Mouse (Mus musculus): ENCODE data around the gene Diexf. TPM values are rescaled to one million over a fixed set of nuclear protein-coding genes. Genes with fewer than 3 reads are reported as not detected.

Gene Diexf
- total and polyA plus RNA-seq, 3 experiments: 7.3 to 10.2 (median 7.8) TPM

- no peak overlapping the region for H3K4me3 ChIP-seq
- no peak for DNase-seq
- H3K79me2 ChIP-seq (replicated peaks; ENCODE audit: control insufficient read depth, insufficient read depth, low read length): no peaks in the 10 kb centered on the region
- H3K36me3 ChIP-seq (ENCODE audit: control insufficient read depth, insufficient read depth, low read length): no peaks in the 10 kb centered on the region
- TF ChIP-seq POLR2A (IDR thresholded peaks at IDR 0.05; ENCODE audit: insufficient read depth, low read depth, low read length): no peak
- no peak for TF ChIP-seq CTCF (IDR thresholded peaks at IDR 0.05)
- no peak for TF ChIP-seq EP300 (IDR thresholded peaks at IDR 0.05; ENCODE audit: insufficient read depth, low read depth, low read length)
- no peak overlapping the region for H3K9ac ChIP-seq (ENCODE audit: low read depth, low read length)
- intact Hi-C loops (cut with DNase I): no loop called here
- 86% methylated on average over 5 of the region's 5 CpGs for WGBS
- no peaks in the 10 kb centered on the region for H3K4me1 ChIP-seq (ENCODE audit: control insufficient read depth, insufficient read depth, low read length)
- no peak overlapping the region for H3K27ac ChIP-seq
- no peaks in the 10 kb centered on the region for H3K27me3 ChIP-seq (ENCODE audit: control insufficient read depth, insufficient read depth, low read length)
Measured at GRCm38 (mm10) chr1:193102556-193102955, 27.5 kb downstream of the Diexf start.

DNA sequence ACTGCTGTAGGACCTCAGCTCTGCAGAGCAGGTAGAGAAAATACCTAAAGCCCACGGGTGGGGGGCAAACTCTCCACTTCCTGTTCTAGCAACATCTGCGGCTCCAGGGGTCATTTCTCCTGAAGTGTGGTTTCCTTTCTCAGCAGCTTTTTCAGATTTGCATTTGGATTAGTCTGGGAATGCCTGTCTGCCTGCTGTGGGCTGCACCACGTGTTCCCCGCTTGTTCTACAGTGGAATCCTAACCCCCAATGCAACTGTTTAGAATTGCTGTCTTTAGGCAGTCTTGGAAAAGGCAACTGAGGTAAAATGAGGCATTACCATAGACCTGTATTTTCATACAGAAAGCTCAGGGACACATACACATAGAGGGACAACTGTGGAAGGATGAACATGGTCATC, 28.0 kb downstream of the Diexf start:
- intact Hi-C loops (cut with DNase I): no loop called here
- Histone ChIP-seq H3K36me3 (ENCODE audit: control insufficient read depth, insufficient read depth, low read length) (no peaks in the 10 kb centered on the region), H3K27ac (no peak overlapping the region), H3K27me3 (ENCODE audit: control insufficient read depth, insufficient read depth, low read length) (no peaks in the 10 kb centered on the region), H3K4me1 (ENCODE audit: control insufficient read depth, insufficient read depth, low read length) (no peaks in the 10 kb centered on the region), H3K4me3 (no peak overlapping the region), H3K9ac (ENCODE audit: low read depth, low read length) (no peak overlapping the region), H3K79me2 (replicated peaks; ENCODE audit: control insufficient read depth, insufficient read depth, low read length) (no peaks in the 10 kb centered on the region)
- TF ChIP-seq CTCF (IDR thresholded peaks at IDR 0.05): no peak
- TF ChIP-seq EP300 (IDR thresholded peaks at IDR 0.05; ENCODE audit: insufficient read depth, low read depth, low read length): no peak
- no peak for TF ChIP-seq POLR2A (IDR thresholded peaks at IDR 0.05; ENCODE audit: insufficient read depth, low read depth, low read length)
- 47% methylated on average over 4 of the region's 4 CpGs for WGBS
- DNase-seq: no peak

- H3K36me3 ChIP-seq (ENCODE audit: control insufficient read depth, insufficient read depth, low read length): no peaks in the 10 kb centered on the region
- no peaks in the 10 kb centered on the region for H3K79me2 ChIP-seq (replicated peaks; ENCODE audit: control insufficient read depth, insufficient read depth, low read length)
- no peak overlapping the region for H3K27ac ChIP-seq
- 82% methylated on average over 3 of the region's 3 CpGs for WGBS
- H3K27me3 ChIP-seq (ENCODE audit: control insufficient read depth, insufficient read depth, low read length): no peaks in the 10 kb centered on the region
- no peak overlapping the region for H3K4me3 ChIP-seq
- TF ChIP-seq CTCF (IDR thresholded peaks at IDR 0.05) (no peak), POLR2A (IDR thresholded peaks at IDR 0.05; ENCODE audit: insufficient read depth, low read depth, low read length) (no peak), EP300 (IDR thresholded peaks at IDR 0.05; ENCODE audit: insufficient read depth, low read depth, low read length) (no peak)
- no peak for DNase-seq
- no peaks in the 10 kb centered on the region for H3K4me1 ChIP-seq (ENCODE audit: control insufficient read depth, insufficient read depth, low read length)
- intact Hi-C loops (cut with DNase I): no loop called here
- H3K9ac ChIP-seq (ENCODE audit: low read depth, low read length): no peak overlapping the region
Measured at GRCm38 (mm10) chr1:193098946-193099345, 31.1 kb downstream of the Diexf start.

GRCm38 (mm10) chr1:193093596-193093995, 36.5 kb downstream of the Diexf start:
- intact Hi-C loops (cut with DNase I): no loop called here
- H3K27ac ChIP-seq: no peak overlapping the region
- H3K79me2 ChIP-seq (replicated peaks; ENCODE audit: control insufficient read depth, insufficient read depth, low read length): no peaks in the 10 kb centered on the region
- no peak overlapping the region for H3K4me3 ChIP-seq
- no peaks in the 10 kb centered on the region; the same call in 1 of the 2 replicates for H3K36me3 ChIP-seq (ENCODE audit: control insufficient read depth, insufficient read depth, low read length)
- H3K27me3 ChIP-seq (ENCODE audit: control insufficient read depth, insufficient read depth, low read length): no peaks in the 10 kb centered on the region
- WGBS: 58% methylated on average over 3 of the region's 3 CpGs
- no peak for DNase-seq
- no peak overlapping the region for H3K9ac ChIP-seq (ENCODE audit: low read depth, low read length)
- H3K4me1 ChIP-seq (ENCODE audit: control insufficient read depth, insufficient read depth, low read length): peaks cover 7% of the 10 kb centered on the region
- TF ChIP-seq EP300 (IDR thresholded peaks at IDR 0.05; ENCODE audit: insufficient read depth, low read depth, low read length): no peak
- TF ChIP-seq POLR2A (IDR thresholded peaks at IDR 0.05; ENCODE audit: insufficient read depth, low read depth, low read length): no peak
- TF ChIP-seq CTCF (IDR thresholded peaks at IDR 0.05): no peak

- no peak for DNase-seq
- TF ChIP-seq EP300 (IDR thresholded peaks at IDR 0.05; ENCODE audit: insufficient read depth, low read depth, low read length) (no peak), CTCF (IDR thresholded peaks at IDR 0.05) (no peak), POLR2A (IDR thresholded peaks at IDR 0.05; ENCODE audit: insufficient read depth, low read depth, low read length) (no peak)
- Histone ChIP-seq H3K9ac (ENCODE audit: low read depth, low read length) (no peak overlapping the region), H3K79me2 (replicated peaks; ENCODE audit: control insufficient read depth, insufficient read depth, low read length) (no peaks in the 10 kb centered on the region), H3K27ac (no peak overlapping the region), H3K27me3 (ENCODE audit: control insufficient read depth, insufficient read depth, low read length) (no peaks in the 10 kb centered on the region), H3K4me3 (no peak overlapping the region), H3K36me3 (ENCODE audit: control insufficient read depth, insufficient read depth, low read length) (no peaks in the 10 kb centered on the region; the same call in 1 of the 2 replicates), H3K4me1 (ENCODE audit: control insufficient read depth, insufficient read depth, low read length) (peaks cover 7% of the 10 kb centered on the region)
- intact Hi-C loops (cut with DNase I): no loop called here
- WGBS: 23% methylated on average over 1 of the region's 1 CpGs
Measured at GRCm38 (mm10) chr1:193092771-193093170, 37.3 kb downstream of the Diexf start.

- WGBS: 86% methylated on average over 11 of the region's 11 CpGs
- DNase-seq: no peak
- TF ChIP-seq CTCF (IDR thresholded peaks at IDR 0.05) (no peak), POLR2A (IDR thresholded peaks at IDR 0.05; ENCODE audit: insufficient read depth, low read depth, low read length) (no peak), EP300 (IDR thresholded peaks at IDR 0.05; ENCODE audit: insufficient read depth, low read depth, low read length) (no peak)
- Histone ChIP-seq H3K36me3 (ENCODE audit: control insufficient read depth, insufficient read depth, low read length) (no peaks in the 10 kb centered on the region; the same call in 1 of the 2 replicates), H3K9ac (ENCODE audit: low read depth, low read length) (no peak overlapping the region), H3K4me1 (ENCODE audit: control insufficient read depth, insufficient read depth, low read length) (peaks cover 17% of the 10 kb centered on the region), H3K27ac (peak overlapping the region; percentile 62), H3K79me2 (replicated peaks; ENCODE audit: control insufficient read depth, insufficient read depth, low read length) (no peaks in the 10 kb centered on the region), H3K4me3 (no peak overlapping the region), H3K27me3 (ENCODE audit: control insufficient read depth, insufficient read depth, low read length) (no peaks in the 10 kb centered on the region)
- intact Hi-C loops (cut with DNase I): no loop called here
Measured at GRCm38 (mm10) chr1:193090894-193091293, 39.2 kb downstream of the Diexf start.

Measured in heart, adult 2 months (tissue).